Mouse (Mus musculus) lung, embryonic 15.5 days (tissue): ENCODE measurements at regions not wholly inside any gene's neighbourhood (a gene's known extent, or its start where the extent isn't known, plus 50 kb on each side); places are given as distances from the start of the nearest gene placed in this dataset.

ENCODE experiments used
- ATAC-seq: fragments of 200-750 bp; cut with Nextera tagmentation; 2 replicates; pipeline ENCODE4 v1.8.0; 2017; ENCODE audit warnings: moderate number of reproducible peaks, borderline replicate concordance; ENCODE audit not compliant: low FRiP score, low TSS enrichment; ENCODE audit errors: extremely low read depth
- H3K27ac ChIP-seq: fragments of 300-500 bp; sonication (generic); 2 replicates; pipeline ENCODE4 v1.5.1; 2015; ENCODE audit warnings: moderate library complexity, mild to moderate bottlenecking, inconsistent platforms
- H3K27me3 ChIP-seq: fragments of 300-500 bp; sonication (generic); 2 replicates; pipeline ENCODE4 v1.6.1; 2015; ENCODE audit warnings: inconsistent platforms
- H3K36me3 ChIP-seq: fragments of 300-500 bp; sonication (generic); 2 replicates; pipeline ENCODE4 v1.6.1; 2015; ENCODE audit warnings: inconsistent platforms
- H3K4me1 ChIP-seq: fragments of 300-500 bp; sonication (generic); 2 replicates; pipeline ENCODE4 v1.6.1; 2015; ENCODE audit warnings: inconsistent platforms
- H3K4me2 ChIP-seq: fragments of 300-500 bp; sonication (generic); 2 replicates; pipeline ENCODE4 v1.6.1; 2015; ENCODE audit warnings: inconsistent platforms, mild to moderate bottlenecking, moderate library complexity
- H3K4me3 ChIP-seq: fragments of 300-500 bp; sonication (generic); 2 replicates; pipeline ENCODE4 v1.5.1; 2015; ENCODE audit warnings: mild to moderate bottlenecking, inconsistent platforms
- H3K9ac ChIP-seq: fragments of 300-500 bp; sonication (generic); 2 replicates; pipeline ENCODE4 v1.6.1; 2015; ENCODE audit warnings: inconsistent platforms
- H3K9me3 ChIP-seq: fragments of 300-500 bp; sonication (generic); 2 replicates; pipeline ENCODE4 v1.6.1; 2016; ENCODE audit warnings: inconsistent platforms
- WGBS: fragments of 180-500 bp; shearing (Covaris S2); methylation state at CpG from one replicate; pipeline ENCODE4 v1.1.7; 2015; 5-methylcytosine and 5-hydroxymethylcytosine counted together

DNA sequence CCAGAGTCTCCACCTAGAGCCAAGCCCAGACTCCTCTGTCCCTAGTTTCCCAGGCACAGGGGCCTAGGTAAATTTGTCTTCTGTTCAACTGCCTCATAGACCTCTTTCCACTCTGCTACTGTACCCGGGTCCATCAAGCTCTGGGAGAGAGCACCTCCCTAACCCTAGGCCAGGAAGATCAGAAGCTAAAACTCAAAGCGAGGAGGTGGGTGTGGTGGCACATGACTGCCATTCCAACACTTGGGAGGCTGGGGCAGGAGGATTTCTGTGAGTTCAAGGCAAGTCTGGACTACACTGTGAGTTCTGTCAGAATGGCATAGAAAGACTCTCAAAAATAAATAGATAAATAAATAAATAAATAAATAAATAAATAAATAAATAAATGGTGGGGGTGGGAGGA, 91.2 kb upstream of the Tbx3 start:
- ATAC-seq = no peak
- Histone ChIP-seq H3K4me1 (peaks cover 9% of the 10 kb centered on the region), H3K36me3 (no peaks in the 10 kb centered on the region), H3K27ac (no peak overlapping the region), H3K4me2 (no peak overlapping the region), H3K9me3 (no peaks in the 10 kb centered on the region), H3K4me3 (no peak overlapping the region), H3K27me3 (no peaks in the 10 kb centered on the region), H3K9ac (no peak overlapping the region)
- WGBS = 96% methylated on average over 2 of the region's 2 CpGs

DNA sequence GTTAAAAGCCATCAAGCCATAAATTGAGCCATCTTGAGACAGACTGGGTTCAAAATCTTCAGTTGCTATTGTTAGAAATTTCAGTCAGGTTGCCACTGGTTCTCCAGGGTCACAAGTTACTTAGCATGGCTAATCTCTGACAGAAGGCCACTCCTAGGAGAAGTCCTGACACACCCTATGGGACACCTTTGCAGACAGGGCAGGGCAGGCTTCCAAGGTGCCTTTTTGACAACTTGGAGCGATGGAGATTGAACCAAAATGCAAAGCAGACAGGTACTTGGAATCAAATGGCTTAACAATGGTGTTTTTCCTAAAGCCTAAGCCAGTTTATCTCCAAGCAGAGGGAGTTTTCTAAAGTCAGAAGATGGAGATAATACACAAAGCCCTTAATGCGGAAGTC, 90.7 kb upstream of the Tbx3 start:
- Histone ChIP-seq H3K9ac (no peak overlapping the region), H3K4me2 (no peak overlapping the region), H3K27me3 (no peaks in the 10 kb centered on the region), H3K36me3 (no peaks in the 10 kb centered on the region), H3K27ac (no peak overlapping the region), H3K4me1 (peaks cover 7% of the 10 kb centered on the region), H3K9me3 (no peaks in the 10 kb centered on the region), H3K4me3 (no peak overlapping the region)
- WGBS = 58% methylated on average over 2 of the region's 2 CpGs
- no peak for ATAC-seq

DNA sequence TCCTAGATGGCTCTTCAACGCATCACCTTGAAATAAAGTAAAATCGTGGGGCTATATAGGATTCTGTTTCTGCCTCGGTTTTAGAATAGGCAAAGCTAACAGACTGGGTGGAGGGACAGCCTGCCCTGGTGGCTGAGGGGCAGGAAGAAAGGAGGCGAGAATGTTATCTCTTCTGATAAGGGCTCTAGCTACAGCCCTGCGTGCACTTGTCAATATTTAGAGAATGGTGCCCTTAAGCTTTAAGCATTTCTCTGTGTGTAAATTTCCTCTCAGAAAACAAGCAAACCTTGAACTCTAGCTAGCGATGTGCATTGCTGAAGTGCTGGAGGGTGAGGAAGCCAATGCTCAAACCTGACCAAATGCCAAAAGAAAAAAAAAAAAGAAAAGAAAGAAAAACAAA, 90.1 kb upstream of the Tbx3 start:
- H3K9ac ChIP-seq = no peak overlapping the region
- no peaks in the 10 kb centered on the region for H3K9me3 ChIP-seq
- H3K4me1 ChIP-seq = peaks cover under 1% of the 10 kb centered on the region; the same call in 1 of the 2 replicates
- no peaks in the 10 kb centered on the region for H3K36me3 ChIP-seq
- no peak overlapping the region for H3K4me2 ChIP-seq
- no peak overlapping the region for H3K4me3 ChIP-seq
- no peak for ATAC-seq
- 27% methylated on average over 6 of the region's 6 CpGs for WGBS
- no peak overlapping the region for H3K27ac ChIP-seq
- no peaks in the 10 kb centered on the region for H3K27me3 ChIP-seq

DNA sequence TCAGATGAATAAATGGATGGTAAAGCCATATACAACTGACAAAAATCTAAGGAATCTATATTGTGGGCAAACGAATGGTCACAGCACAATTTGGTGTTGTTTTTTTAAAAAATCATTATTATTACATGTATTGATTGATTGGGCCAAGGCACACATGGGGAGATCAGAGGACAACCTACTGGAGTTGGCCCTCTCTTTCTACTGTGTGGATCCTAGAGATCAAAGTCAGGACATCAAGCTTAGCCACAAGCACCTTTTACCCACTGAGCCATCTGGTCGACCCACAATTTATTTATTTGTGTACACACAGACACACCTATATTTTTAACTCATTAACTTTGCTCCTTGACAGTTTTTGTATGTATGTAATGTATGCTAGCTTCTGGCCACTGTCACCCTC, 89.7 kb upstream of the Tbx3 start:
- Histone ChIP-seq H3K4me2 (no peak overlapping the region), H3K9me3 (no peaks in the 10 kb centered on the region), H3K27me3 (no peaks in the 10 kb centered on the region), H3K36me3 (no peaks in the 10 kb centered on the region), H3K4me3 (no peak overlapping the region), H3K4me1 (no peaks in the 10 kb centered on the region), H3K9ac (no peak overlapping the region), H3K27ac (no peak overlapping the region)
- no peak for ATAC-seq
- 22% methylated on average over 2 of the region's 2 CpGs for WGBS

DNA sequence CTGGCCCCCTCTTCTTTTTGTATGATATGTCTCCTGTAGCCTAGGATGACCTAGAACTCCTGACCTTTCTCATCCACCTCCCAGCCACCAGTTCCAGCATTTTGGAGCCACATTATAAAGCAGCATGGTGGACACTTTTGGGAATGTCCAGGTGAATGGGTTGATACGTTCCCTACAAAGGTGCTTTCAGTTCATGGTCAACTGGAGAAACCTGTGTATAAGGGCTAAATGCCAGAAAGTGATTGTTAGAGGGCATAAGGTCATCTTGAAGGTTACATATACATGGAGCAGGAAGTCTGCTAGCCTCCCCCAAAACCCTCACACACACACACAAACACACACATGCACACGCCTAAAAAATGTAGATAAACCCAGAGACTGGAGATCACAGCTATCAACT, 86.1 kb upstream of the Tbx3 start:
- peaks cover 18% of the 10 kb centered on the region for H3K4me1 ChIP-seq
- H3K27me3 ChIP-seq = no peaks in the 10 kb centered on the region; the same call in 1 of the 2 replicates
- 84% methylated on average over 2 of the region's 2 CpGs for WGBS
- no peaks in the 10 kb centered on the region for H3K36me3 ChIP-seq
- H3K9ac ChIP-seq = no peak overlapping the region
- H3K9me3 ChIP-seq = no peaks in the 10 kb centered on the region
- H3K4me3 ChIP-seq = no peak overlapping the region
- no peak overlapping the region for H3K4me2 ChIP-seq
- H3K27ac ChIP-seq = no peak overlapping the region
- no peak for ATAC-seq

DNA sequence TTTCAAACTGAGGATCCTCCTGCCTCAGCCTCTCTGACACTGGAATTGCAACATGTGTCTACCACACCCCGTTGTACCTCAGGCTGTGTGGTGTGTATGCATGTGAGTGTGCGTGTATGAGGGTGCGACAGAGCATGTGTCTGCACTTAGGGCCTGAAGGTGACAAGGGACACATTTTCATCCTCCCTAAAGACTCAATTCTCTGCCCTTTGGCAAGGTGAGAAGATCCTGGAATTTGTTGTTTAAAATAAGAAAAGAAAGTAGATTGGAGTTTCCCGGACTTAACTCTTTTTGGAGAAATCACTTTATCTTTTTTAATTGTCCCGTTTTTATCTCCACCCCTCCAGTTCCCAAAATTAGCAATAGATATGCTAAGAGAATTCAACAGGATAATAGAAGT, 85.6 kb upstream of the Tbx3 start:
- no peak overlapping the region for H3K4me3 ChIP-seq
- ATAC-seq = no peak
- 78% methylated on average over 5 of the region's 5 CpGs for WGBS
- H3K9ac ChIP-seq = no peak overlapping the region
- H3K4me1 ChIP-seq = peaks cover 18% of the 10 kb centered on the region
- no peaks in the 10 kb centered on the region for H3K9me3 ChIP-seq
- no peak overlapping the region for H3K4me2 ChIP-seq
- no peaks in the 10 kb centered on the region; the same call in 1 of the 2 replicates for H3K27me3 ChIP-seq
- H3K27ac ChIP-seq = no peak overlapping the region
- no peaks in the 10 kb centered on the region for H3K36me3 ChIP-seq

DNA sequence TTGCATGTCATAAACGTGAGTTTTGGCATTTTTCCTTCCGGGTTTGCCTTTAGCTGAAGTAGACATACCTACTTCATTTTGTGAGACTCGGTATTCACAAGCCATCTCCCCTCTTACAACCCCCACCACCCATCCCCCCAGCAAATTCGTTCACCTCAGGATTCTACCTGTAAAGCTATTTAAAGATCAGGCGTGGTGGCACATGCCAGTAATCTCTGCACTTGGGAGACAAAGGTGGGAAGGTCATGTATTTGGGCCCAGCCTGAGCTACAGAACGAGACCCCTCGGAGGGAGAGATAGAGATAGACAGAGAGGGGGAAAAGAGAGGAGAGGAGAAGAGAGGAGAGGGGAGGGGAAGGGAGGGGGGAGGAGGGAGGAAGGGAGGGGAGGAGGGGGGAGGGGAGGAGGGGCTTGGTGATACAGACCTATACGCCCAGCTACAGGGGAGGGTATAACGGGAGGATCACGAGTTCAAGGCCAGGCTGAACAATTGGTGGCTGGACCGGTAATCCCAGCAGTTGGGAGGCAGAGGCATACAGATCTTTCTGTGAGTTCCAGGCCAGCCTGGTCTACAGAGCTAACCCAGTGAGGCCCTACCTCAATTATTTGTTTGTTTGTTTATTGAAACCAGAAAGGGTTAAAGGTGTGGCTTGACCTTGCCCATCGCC, 83.9 kb upstream of the Tbx3 start:
- H3K27me3 ChIP-seq = no peaks in the 10 kb centered on the region; the same call in 1 of the 2 replicates
- no peak for ATAC-seq
- H3K4me3 ChIP-seq = no peak overlapping the region
- peaks cover 18% of the 10 kb centered on the region for H3K4me1 ChIP-seq
- H3K4me2 ChIP-seq = no peak overlapping the region
- H3K9ac ChIP-seq = no peak overlapping the region
- 75% methylated on average over 12 of the region's 12 CpGs for WGBS
- no peak overlapping the region; the same call in 1 of the 2 replicates for H3K27ac ChIP-seq
- no peaks in the 10 kb centered on the region for H3K36me3 ChIP-seq
- no peaks in the 10 kb centered on the region for H3K9me3 ChIP-seq

DNA sequence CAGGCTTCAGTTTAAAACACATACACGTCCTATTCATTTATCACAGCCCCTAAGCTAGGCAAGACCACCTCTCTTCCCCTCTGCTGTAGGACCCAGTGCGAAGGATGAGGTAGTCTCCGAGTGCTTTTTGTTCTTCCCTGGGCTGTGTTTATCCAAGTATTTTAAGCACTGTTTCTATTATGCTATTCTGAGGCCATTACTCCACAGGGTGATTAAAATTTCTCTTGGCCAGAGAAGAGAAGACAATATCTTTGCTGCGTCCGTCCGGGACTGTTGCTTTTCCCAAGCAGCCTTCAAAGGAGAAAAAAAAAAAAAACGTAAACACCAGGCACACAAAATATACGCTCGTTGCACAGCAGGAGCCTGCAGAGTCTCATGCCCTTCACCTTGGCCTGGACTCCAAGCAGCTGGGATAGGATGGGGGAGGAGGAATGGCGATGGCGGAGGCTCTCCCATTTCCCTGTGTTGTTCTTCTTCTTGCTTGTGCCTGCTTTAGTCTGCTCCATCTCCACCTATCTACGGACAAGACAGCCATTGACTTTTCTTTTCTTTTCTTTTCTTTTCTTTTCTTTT, 83.1 kb upstream of the Tbx3 start:
- Histone ChIP-seq H3K36me3 (no peaks in the 10 kb centered on the region), H3K9me3 (no peaks in the 10 kb centered on the region), H3K27me3 (no peaks in the 10 kb centered on the region; the same call in 1 of the 2 replicates), H3K27ac (peak overlapping the region; percentile 21; the same call in 1 of the 2 replicates), H3K4me1 (peaks cover 18% of the 10 kb centered on the region), H3K4me3 (no peak overlapping the region), H3K4me2 (0 out of 2 replicates have a peak overlapping the region, but pooled peaks have one; percentile 15), H3K9ac (no peak overlapping the region)
- ATAC-seq = no peak
- 32% methylated on average over 12 of the region's 12 CpGs for WGBS

DNA sequence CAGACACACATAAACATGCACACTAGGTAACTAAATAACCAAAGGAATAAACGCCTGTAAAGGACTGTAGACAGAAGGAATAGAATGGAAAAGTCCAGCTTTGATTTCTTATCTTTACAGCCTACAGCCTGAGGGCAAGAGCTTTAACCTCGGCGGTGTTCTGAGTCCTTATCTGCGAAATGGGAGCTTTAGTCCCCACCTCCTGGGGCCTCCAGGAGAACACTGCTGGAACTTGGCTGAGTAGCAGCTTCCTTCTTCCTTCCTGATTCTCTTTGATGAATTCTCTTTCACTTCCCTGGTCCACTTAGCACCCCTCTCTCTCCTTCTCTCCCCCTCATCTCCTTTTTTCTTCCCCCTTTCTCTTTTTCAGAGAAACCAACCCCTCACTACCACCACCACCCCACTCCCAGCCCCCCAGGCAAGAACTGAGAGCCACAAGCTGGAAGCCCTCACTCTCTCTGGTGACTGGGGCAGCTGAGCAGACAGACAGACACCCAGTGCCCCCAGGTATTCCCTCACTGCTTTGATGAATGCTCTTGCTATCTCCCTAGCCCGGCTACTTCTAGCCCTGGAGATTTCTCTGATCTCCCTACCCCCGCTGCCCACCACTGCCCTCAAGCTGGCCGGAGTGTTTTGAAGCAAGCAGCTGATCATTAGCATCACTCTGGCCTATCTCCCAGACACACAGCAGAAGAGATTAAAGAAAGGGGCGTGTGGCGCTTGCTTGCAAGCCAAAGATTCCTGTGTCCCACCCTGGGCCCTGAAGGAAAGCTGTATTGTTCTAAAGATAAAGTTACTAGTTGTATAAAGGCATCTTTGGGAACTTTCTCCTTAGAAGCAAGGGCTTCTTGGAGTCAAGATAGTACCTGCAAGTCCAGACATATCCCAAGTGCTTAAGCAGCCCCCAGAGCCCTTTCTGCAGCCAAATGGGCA, 81.9 kb upstream of the Tbx3 start:
- Histone ChIP-seq H3K4me2 (no peak overlapping the region), H3K27ac (0 out of 2 replicates have a peak overlapping the region, but pooled peaks have one; percentile 8)
- WGBS = 18% methylated on average over 9 of the region's 9 CpGs

DNA sequence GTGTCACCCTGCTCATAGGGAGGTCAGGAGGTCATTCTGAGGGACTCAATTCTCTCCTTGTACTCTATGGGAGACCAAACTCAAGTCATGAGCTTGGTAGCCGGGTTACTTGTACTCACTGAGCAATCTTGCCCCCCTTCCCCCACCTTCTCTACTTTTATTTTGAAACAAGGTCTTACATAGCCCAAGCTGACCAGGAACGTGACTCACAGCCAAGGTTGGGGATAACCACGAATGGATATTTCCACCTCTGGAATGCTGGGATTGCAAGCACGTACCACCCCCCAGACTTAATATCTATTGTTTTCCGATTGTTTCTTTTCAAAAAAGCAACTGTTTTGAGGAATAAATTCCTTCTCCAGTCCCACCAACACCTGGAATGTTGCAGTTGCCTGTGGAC, 79.2 kb upstream of the Tbx3 start:
- no peaks in the 10 kb centered on the region for H3K9me3 ChIP-seq
- H3K4me2 ChIP-seq = no peak overlapping the region
- H3K36me3 ChIP-seq = no peaks in the 10 kb centered on the region
- no peaks in the 10 kb centered on the region; the same call in 1 of the 2 replicates for H3K27me3 ChIP-seq
- WGBS = 78% methylated on average over 5 of the region's 5 CpGs
- H3K4me3 ChIP-seq = no peak overlapping the region
- ATAC-seq = no peak
- H3K9ac ChIP-seq = no peak overlapping the region
- peaks cover 18% of the 10 kb centered on the region for H3K4me1 ChIP-seq
- H3K27ac ChIP-seq = no peak overlapping the region

More for the DNA sequence above, 81.9 kb upstream of the Tbx3 start:
- Histone ChIP-seq H3K4me3 (no peak overlapping the region), H3K36me3 (no peaks in the 10 kb centered on the region), H3K4me1 (peaks cover 18% of the 10 kb centered on the region), H3K27me3 (no peaks in the 10 kb centered on the region; the same call in 1 of the 2 replicates), H3K9ac (no peak overlapping the region), H3K9me3 (no peaks in the 10 kb centered on the region)
- ATAC-seq = 0 out of 2 replicates have a peak, but pooled peaks have one; percentile 28

DNA sequence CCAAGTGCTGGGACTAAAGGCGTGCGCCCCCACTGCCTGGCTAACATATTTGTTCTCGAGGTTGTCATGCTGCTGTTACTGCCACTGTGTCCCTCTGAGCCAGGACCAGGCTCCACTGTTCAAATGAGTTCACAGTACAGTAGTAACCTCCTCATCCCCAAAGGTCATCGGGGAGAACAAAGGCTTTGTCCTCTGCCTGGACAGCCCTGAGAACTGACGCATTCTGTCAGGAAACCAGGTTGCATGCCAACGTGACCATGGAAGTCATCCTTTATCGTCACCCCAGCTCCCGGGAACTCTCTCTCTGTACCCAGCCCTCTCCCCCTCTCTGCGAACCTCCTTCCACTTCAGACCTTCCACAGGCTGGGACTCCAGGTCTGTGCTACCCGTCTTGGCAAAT, 77.6 kb upstream of the Tbx3 start:
- WGBS = 69% methylated on average over 10 of the region's 10 CpGs
- H3K36me3 ChIP-seq = no peaks in the 10 kb centered on the region
- H3K27me3 ChIP-seq = no peaks in the 10 kb centered on the region; the same call in 1 of the 2 replicates
- peaks cover 26% of the 10 kb centered on the region for H3K4me1 ChIP-seq
- no peak overlapping the region for H3K4me3 ChIP-seq
- H3K9me3 ChIP-seq = no peaks in the 10 kb centered on the region
- no peak overlapping the region for H3K27ac ChIP-seq
- H3K4me2 ChIP-seq = no peak overlapping the region
- H3K9ac ChIP-seq = no peak overlapping the region
- no peak for ATAC-seq

DNA sequence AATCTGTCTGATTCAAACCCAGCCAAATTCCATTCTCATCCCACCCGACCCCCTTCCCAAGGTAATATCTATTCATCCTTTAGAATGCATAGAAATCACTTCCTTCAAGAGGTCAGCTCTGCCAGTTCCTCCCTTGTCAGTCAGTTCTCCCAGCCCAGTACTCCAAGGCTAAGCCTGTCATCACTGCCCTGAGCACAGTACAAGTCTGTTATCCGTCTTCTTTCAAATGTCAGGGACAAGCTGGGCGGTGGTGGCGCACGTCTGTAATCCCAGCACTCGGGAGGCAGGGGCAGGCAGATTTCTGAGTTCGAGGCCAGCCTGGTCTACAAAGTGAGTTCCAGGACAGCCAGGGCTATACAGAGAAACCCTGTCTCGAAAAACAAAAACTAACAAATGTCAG, 75.9 kb upstream of the Tbx3 start:
- WGBS = 90% methylated on average over 8 of the region's 8 CpGs

More for the DNA sequence above, 75.9 kb upstream of the Tbx3 start:
- Histone ChIP-seq H3K27me3 (no peaks in the 10 kb centered on the region), H3K36me3 (no peaks in the 10 kb centered on the region), H3K9ac (no peak overlapping the region), H3K9me3 (no peaks in the 10 kb centered on the region), H3K4me2 (no peak overlapping the region), H3K27ac (no peak overlapping the region), H3K4me3 (no peak overlapping the region), H3K4me1 (peaks cover 19% of the 10 kb centered on the region)
- no peak for ATAC-seq
